Mouse (Mus musculus): ENCODE results near the gene Kcnk2. TPM values are rescaled to one million over a fixed set of nuclear protein-coding genes. Genes with fewer than 3 reads are reported as not detected.

Kcnk2 gene
- polyA plus RNA-seq (2015; fragmentation: Nextera tagmentation; extraction: Ambion mirVana) = 15.5 and 17.3 TPM in 2 replicates

GRCm38 (mm10) chr1:189402223-189402943, at the start of gene Kcnk2:
Gene Kcnk2, minus strand, starts transcription at chr1:189402273.
- no peaks in the 10 kb centered on the region for H3K36me3 ChIP-seq
- H3K4me2 ChIP-seq = no peak within 1 kb of the TSS; the same call in 1 of the 2 replicates
- H3K27ac ChIP-seq = no peak within 1 kb of the TSS
- no peaks in the 10 kb centered on the region for H3K9me3 ChIP-seq
- WGBS = 60% methylated on average over 14 of the region's 14 CpGs
- no peak within 1 kb of the TSS for H3K9ac ChIP-seq
- peaks cover 6% of the 10 kb centered on the region for H3K4me1 ChIP-seq (replicated peaks)
- H3K4me3 ChIP-seq = no peak within 1 kb of the TSS
- no peak for ATAC-seq (ENCODE audit: low FRiP score)
- no peaks in the 10 kb centered on the region for H3K27me3 ChIP-seq

DNA sequence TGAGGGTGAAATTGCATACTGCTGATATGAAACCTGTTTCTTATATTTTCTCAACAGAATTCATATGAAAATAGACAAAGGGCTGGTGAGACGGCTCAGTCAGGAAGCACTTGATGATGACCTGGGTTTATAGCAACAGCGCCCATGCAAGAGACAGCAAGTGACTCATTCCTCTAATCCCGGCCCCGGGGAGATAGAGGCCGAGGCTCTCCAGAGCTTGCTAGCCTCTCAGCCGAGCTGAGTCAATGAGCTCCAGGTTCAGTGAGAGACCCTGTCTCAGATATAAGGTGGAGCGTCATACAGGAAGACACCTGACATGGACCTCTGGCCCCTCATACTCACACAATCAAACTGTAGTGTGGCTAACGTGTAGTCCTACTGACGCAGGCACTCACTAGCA, 38.7 kb upstream of the Kcnk2 start:
- Histone ChIP-seq H3K9ac (no peak overlapping the region), H3K4me1 (replicated peaks) (no peaks in the 10 kb centered on the region), H3K4me2 (no peak overlapping the region), H3K9me3 (no peaks in the 10 kb centered on the region), H3K4me3 (no peak overlapping the region), H3K27ac (no peak overlapping the region), H3K36me3 (no peaks in the 10 kb centered on the region), H3K27me3 (no peaks in the 10 kb centered on the region)
- no peak for ATAC-seq (ENCODE audit: low FRiP score)
- WGBS = 86% methylated on average over 9 of the region's 9 CpGs

DNA sequence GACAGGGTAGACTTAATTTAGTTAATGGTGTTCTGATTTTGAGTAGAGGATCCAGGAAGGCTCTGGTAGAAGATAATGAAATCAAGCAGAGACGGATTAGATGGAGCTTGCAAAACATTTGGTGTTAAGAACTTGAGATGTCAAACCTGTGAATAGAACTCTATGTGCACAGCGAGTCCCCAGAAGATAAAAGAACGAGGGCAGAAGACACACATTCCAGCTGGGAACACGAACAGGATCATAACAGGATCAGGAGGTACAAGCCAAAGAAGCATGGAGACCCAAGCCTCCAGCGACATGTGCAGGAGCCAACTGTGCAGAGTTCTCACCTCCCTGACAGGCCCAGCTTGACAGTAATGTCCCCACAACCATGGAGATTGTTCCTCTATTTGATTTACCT, 35.1 kb upstream of the Kcnk2 start:
- no peaks in the 10 kb centered on the region for H3K4me1 ChIP-seq (replicated peaks)
- no peak for ATAC-seq (ENCODE audit: low FRiP score)
- no peak overlapping the region for H3K27ac ChIP-seq
- 87% methylated on average over 5 of the region's 5 CpGs for WGBS
- H3K4me2 ChIP-seq = no peak overlapping the region
- no peak overlapping the region for H3K4me3 ChIP-seq
- no peaks in the 10 kb centered on the region for H3K36me3 ChIP-seq
- H3K9ac ChIP-seq = no peak overlapping the region
- no peaks in the 10 kb centered on the region for H3K27me3 ChIP-seq
- no peaks in the 10 kb centered on the region for H3K9me3 ChIP-seq

GRCm38 (mm10) chr1:189435452-189435851, 33.4 kb upstream of the Kcnk2 start:
- Histone ChIP-seq H3K27ac (no peak overlapping the region), H3K4me3 (no peak overlapping the region), H3K36me3 (no peaks in the 10 kb centered on the region), H3K9me3 (no peaks in the 10 kb centered on the region), H3K27me3 (no peaks in the 10 kb centered on the region), H3K4me1 (replicated peaks) (peaks cover 9% of the 10 kb centered on the region), H3K9ac (no peak overlapping the region), H3K4me2 (no peak overlapping the region)
- WGBS = 81% methylated on average over 10 of the region's 10 CpGs
- no peak for ATAC-seq (ENCODE audit: low FRiP score)

DNA sequence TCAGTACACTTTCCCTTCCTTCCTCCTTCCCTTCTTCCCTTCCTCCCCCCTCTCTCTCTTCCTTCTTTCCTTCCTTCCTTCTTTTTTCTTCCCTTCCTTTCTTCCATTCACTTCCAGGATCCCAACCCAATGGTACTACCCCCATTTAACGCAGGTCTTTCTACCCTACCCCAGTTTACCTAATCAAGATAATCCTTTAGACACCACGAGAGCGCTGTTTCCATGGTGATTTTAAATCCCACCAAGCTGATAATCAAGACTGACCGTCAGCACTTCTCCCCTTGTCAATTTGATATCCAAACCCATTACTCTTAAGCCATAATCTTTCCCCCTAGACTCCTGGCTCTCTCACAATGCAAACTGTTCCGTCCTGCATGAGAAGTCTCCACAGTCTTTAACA, 29.4 kb upstream of the Kcnk2 start:
- Histone ChIP-seq H3K9me3 (no peaks in the 10 kb centered on the region), H3K4me3 (no peak overlapping the region), H3K36me3 (no peaks in the 10 kb centered on the region), H3K4me2 (no peak overlapping the region), H3K27me3 (no peaks in the 10 kb centered on the region), H3K9ac (no peak overlapping the region), H3K4me1 (replicated peaks) (peaks cover 9% of the 10 kb centered on the region), H3K27ac (no peak overlapping the region; the same call in 1 of the 2 replicates)
- no peak for ATAC-seq (ENCODE audit: low FRiP score)
- WGBS = 39% methylated on average over 5 of the region's 5 CpGs

GRCm38 (mm10) chr1:189430534-189430933, 28.5 kb upstream of the Kcnk2 start:
- peaks cover 9% of the 10 kb centered on the region for H3K4me1 ChIP-seq (replicated peaks)
- H3K27me3 ChIP-seq = no peaks in the 10 kb centered on the region
- no peak overlapping the region for H3K9ac ChIP-seq
- 37% methylated on average over 4 of the region's 4 CpGs for WGBS
- H3K9me3 ChIP-seq = no peaks in the 10 kb centered on the region
- no peaks in the 10 kb centered on the region for H3K36me3 ChIP-seq
- ATAC-seq (ENCODE audit: low FRiP score) = no peak
- no peak overlapping the region for H3K4me2 ChIP-seq
- no peak overlapping the region for H3K27ac ChIP-seq
- H3K4me3 ChIP-seq = no peak overlapping the region

GRCm38 (mm10) chr1:189429566-189429965, 27.5 kb upstream of the Kcnk2 start:
- Histone ChIP-seq H3K9me3 (no peaks in the 10 kb centered on the region), H3K4me1 (replicated peaks) (peaks cover 9% of the 10 kb centered on the region), H3K27me3 (no peaks in the 10 kb centered on the region), H3K4me2 (no peak overlapping the region), H3K27ac (no peak overlapping the region), H3K9ac (no peak overlapping the region), H3K4me3 (no peak overlapping the region), H3K36me3 (no peaks in the 10 kb centered on the region)
- no peak for ATAC-seq (ENCODE audit: low FRiP score)
- WGBS = 59% methylated on average over 10 of the region's 10 CpGs

- Histone ChIP-seq H3K36me3 (no peaks in the 10 kb centered on the region), H3K9ac (no peak overlapping the region), H3K4me3 (no peak overlapping the region), H3K4me1 (replicated peaks) (peaks cover 1% of the 10 kb centered on the region), H3K27me3 (no peaks in the 10 kb centered on the region), H3K27ac (no peak overlapping the region), H3K9me3 (no peaks in the 10 kb centered on the region), H3K4me2 (no peak overlapping the region)
- WGBS = 79% methylated on average over 11 of the region's 11 CpGs
- ATAC-seq (ENCODE audit: low FRiP score) = no peak
These were observed 24.2 kb upstream of the Kcnk2 start for GRCm38 (mm10) chr1:189426252-189426651.

- WGBS = 67% methylated on average over 1 of the region's 1 CpGs
- H3K9ac ChIP-seq = no peak overlapping the region
- no peaks in the 10 kb centered on the region for H3K27me3 ChIP-seq
- no peaks in the 10 kb centered on the region for H3K9me3 ChIP-seq
- no peaks in the 10 kb centered on the region for H3K36me3 ChIP-seq
- no peak overlapping the region for H3K4me2 ChIP-seq
- ATAC-seq (ENCODE audit: low FRiP score) = no peak
- no peaks in the 10 kb centered on the region for H3K4me1 ChIP-seq (replicated peaks)
- H3K27ac ChIP-seq = no peak overlapping the region
- no peak overlapping the region for H3K4me3 ChIP-seq
These were observed 17.8 kb upstream of the Kcnk2 start for GRCm38 (mm10) chr1:189419914-189420313.

- Histone ChIP-seq H3K9ac (no peak overlapping the region), H3K9me3 (no peaks in the 10 kb centered on the region), H3K4me2 (no peak overlapping the region), H3K36me3 (no peaks in the 10 kb centered on the region), H3K27ac (no peak overlapping the region), H3K4me3 (no peak overlapping the region), H3K27me3 (no peaks in the 10 kb centered on the region), H3K4me1 (replicated peaks) (peaks cover 10% of the 10 kb centered on the region)
- 90% methylated on average over 6 of the region's 6 CpGs for WGBS
- no peak for ATAC-seq (ENCODE audit: low FRiP score)
These were observed 7.8 kb upstream of the Kcnk2 start for GRCm38 (mm10) chr1:189409906-189410305.

DNA sequence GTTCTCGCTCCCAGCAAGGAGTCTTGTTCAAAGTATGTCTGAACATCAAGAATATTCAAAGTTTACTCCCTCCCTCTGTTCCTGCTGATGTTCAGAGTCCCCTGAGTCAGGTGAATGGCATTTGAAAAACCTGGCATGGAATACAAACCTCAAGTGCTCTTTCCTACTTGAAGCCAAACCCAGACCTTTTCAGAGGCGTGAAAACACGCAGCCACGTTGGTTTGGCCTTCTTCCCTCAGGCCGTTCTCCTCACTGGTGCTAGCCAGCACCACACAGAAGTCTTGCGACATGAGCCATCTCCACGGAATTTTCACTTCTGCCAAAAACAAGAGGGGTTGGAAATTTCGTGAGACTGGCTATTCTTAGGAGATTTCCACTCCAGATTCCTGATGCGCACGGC, 3.1 kb upstream of the Kcnk2 start:
- 84% methylated on average over 10 of the region's 10 CpGs for WGBS
- ATAC-seq (ENCODE audit: low FRiP score) = no peak
- no peak overlapping the region for H3K4me2 ChIP-seq

DNA sequence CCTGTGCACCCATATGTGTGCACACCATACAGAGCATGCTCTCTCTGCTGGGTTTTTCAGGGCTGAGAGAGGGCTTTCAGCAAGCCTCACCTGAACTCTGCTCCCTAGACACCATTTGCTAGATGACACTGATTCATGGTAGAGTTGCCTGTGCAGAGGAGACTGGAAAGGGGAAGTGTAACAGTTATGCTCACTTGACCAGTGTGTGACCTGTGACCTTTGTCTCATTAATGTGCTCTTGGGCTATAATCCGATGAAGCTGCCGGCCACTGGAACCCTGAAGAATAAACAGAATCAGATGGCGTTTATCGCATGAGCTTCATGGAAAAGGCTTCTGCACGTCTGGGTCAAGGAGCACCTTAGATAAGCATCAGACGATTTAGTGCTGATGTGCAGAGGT, 1.5 kb upstream of the Kcnk2 start:
- Histone ChIP-seq H3K27me3 (no peaks in the 10 kb centered on the region), H3K4me1 (replicated peaks) (peaks cover 10% of the 10 kb centered on the region), H3K36me3 (no peaks in the 10 kb centered on the region), H3K4me3 (no peak overlapping the region), H3K9ac (no peak overlapping the region), H3K4me2 (no peak overlapping the region), H3K9me3 (no peaks in the 10 kb centered on the region), H3K27ac (no peak overlapping the region)
- ATAC-seq (ENCODE audit: low FRiP score) = no peak
- WGBS = 85% methylated on average over 6 of the region's 6 CpGs

More for the DNA sequence above, 3.1 kb upstream of the Kcnk2 start:
- peaks cover 10% of the 10 kb centered on the region for H3K4me1 ChIP-seq (replicated peaks)
- no peak overlapping the region for H3K9ac ChIP-seq
- no peaks in the 10 kb centered on the region for H3K9me3 ChIP-seq
- H3K36me3 ChIP-seq = no peaks in the 10 kb centered on the region
- no peak overlapping the region for H3K4me3 ChIP-seq
- no peak overlapping the region for H3K27ac ChIP-seq
- no peaks in the 10 kb centered on the region for H3K27me3 ChIP-seq

DNA sequence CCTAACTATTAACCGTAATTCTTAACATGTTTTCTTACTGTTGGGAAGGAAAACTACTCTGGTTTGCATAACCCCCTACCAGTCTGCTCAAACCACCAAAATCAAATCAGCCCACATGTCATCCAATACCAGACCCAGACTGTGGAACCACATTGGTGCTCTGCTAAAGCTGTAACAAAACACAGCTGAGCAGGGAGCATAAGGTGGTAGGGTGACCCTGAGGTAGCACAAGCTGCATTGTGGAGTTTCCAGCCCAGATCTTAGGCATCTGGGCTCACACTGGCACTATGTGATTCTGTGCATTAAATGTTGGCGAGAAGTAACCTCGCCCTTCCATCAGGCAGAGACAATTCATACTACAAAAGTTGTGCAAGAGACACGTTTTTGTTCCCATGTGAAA, 1.1 kb upstream of the Kcnk2 start:
- no peak overlapping the region for H3K27ac ChIP-seq
- no peak overlapping the region for H3K4me3 ChIP-seq
- H3K4me2 ChIP-seq = no peak overlapping the region
- H3K9ac ChIP-seq = no peak overlapping the region
- H3K4me1 ChIP-seq (replicated peaks) = peaks cover 10% of the 10 kb centered on the region
- no peaks in the 10 kb centered on the region for H3K36me3 ChIP-seq
- H3K27me3 ChIP-seq = no peaks in the 10 kb centered on the region
- no peaks in the 10 kb centered on the region for H3K9me3 ChIP-seq
- ATAC-seq (ENCODE audit: low FRiP score) = no peak
- 80% methylated on average over 4 of the region's 4 CpGs for WGBS
